Mouse (Mus musculus) layer of hippocampus, postnatal 25 days (tissue): ENCODE results near the gene Gm7075. TPM values are rescaled to one million over a fixed set of nuclear protein-coding genes. Genes with fewer than 3 reads are reported as not detected.
A peak's percentile ranks its signal among the peaks of the same experiment; 100 is the strongest.
"Not testable (repeated sequence)": the region's sequence is repeated elsewhere in the genome, so short reads cannot be mapped to it uniquely, and the experiment has no call there.

Source experiments
- DNase-seq, 2 experiments: peaks; one replicate each; pipeline ENCODE4 v3.0.0; 2022; ENCODE audit warnings: mixed read lengths in 2 of 2, low spot score in 1 of 2; ENCODE audit errors: extremely low spot score in 1 of 2
- total RNA-seq, 2 experiments: library from RNA; stranded (reverse); gene quantifications; 2 replicates each; pipeline ENCODE4 v1.2.3; 2021

Gene Gm7075
- not detected for total RNA-seq

- DNase-seq, result peak in 1 of 2 experiments; percentile 62
Observed at GRCm38 (mm10) chr10:63421739-63422735, at the start of gene Gm7075. Gm7075 (minus strand) TSS chr10:63421789.

- no peak for DNase-seq
Observed at GRCm38 (mm10) chr10:63460935-63461334, 39.3 kb upstream of the Gm7075 start.

DNA sequence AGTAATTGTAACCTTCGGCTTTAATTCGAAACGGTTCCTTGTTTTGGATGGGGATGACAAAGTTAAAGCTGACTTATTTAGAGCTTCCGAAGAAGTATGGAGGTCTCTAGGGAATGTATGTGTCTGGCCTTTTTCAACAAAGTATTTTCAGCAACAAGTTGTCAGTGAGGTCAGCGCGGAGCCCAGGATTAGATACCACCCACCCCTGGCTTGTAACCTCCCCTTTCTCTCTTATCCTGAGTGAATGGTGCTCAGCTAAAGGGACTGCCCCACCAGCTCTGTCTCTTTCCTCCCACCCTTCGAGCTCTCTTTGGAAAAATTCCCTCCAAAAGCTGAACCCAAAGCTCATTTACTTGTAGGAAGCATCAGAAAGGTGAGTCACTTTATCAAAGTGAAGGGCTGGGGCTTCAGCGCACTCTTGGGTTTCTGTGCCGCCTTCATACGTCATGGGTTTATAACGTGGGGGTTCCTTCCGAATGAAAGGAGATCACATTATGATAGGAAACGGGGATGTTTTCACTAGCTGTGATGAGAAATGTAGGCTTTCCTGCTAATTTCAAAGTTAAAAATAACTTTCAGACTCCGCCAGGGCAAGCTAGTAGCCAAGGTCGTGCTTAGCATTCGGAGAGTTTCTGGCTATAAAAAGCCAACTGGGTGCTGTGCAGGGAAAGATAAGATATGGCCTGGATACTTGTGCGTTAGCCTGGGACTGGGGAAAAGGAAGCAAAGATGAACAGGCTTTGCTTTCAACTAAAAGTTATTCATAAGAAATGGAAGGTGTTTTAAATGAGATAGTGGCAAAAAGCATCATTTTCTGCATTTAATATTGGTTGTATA is 35.9 kb upstream of the Gm7075 start:
- no peak for DNase-seq

DNA sequence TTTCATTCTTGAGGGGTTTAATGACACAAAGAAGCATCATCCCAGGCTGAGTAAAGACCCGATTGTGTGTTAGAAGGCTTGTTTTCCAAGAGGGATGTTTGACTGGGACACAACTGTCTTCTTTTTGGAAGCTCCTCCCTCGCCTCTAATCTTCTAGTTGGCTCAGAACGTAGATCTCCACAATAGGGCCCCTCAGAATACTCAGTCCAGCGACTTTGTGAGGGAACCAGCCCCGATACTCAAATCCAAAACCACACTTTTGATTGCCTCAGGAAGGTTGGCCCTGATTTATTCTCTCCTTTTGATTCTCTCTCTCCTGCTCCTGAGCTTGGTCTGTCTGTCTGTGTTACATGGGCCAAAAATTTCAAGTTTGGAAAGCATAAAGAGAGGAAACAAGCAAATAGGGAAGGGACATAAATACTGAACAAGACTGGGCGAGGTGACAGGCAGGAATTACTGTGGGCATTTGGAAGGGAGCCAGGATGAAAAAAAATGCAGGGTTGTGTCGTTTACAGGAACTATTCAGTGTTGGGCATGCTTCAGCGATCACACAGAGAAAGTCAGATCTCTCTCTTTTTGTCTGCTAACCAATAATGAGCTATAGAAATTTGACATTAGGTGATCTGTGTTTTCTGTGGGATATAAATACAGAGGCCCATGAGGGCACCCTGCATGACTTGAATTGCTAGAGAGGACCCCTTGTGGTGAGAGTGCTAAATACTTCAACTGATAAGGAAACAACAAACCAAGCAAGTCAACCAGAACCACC is 33.7 kb upstream of the Gm7075 start:
- DNase-seq, result no peak

DNA sequence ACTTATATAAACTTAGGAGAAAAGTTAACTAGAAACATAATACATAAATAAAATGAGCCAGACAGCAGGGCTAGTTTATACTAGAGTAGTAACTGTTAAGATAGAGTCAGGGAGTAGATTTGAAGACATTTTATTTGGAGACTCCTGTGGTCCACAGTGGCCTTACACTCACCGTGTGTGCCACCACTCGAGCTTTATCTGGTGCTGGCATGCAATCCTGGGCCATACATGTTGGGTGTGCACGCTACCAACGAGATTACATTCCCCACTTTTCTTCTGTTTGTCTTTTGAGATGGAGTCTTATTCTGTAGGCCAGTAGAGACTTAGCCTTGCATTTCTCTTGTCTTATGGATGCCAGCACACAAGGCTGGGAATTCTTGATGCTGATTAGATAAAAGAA is 32.3 kb upstream of the Gm7075 start:
- no peak for DNase-seq

DNA sequence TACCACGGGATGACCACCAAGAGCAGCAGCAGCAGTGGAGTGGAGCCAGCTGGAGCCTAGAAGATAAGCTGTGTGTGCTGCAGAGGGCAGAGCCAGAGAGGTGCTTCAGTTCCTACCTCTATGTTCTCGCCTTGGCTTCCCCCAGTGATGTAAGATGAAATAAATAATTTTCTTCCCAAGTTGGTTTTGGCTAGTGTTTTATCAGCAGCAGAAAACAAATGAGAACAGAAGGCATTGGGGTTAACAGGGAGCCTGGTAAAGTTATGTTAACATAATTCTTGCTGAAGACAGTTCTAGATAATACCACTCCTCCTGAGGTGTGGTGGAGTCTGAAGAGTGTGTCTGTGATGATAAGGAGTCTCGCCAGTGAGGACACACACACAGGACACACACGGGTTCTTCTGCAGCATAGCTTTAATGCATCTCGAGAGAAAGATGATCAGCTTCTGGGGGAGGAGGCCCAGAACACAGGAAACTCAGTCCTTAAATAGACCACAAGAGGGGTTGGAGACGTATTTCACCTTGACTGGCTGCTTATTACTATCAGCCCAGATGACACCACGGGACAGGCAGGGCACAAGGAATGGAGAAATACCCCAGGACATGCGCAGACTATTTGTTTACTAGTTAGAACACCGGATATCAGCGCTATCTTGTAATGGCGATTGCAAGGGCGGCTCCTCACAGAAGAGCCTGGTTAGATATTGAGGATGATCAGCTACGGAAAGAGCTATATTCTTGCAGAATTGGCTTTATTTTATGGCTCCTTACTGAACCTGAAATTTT is 23.2 kb upstream of the Gm7075 start:
- not testable (repeated sequence) for DNase-seq

- no peak for DNase-seq
Observed at GRCm38 (mm10) chr10:63439694-63440228, 18.2 kb upstream of the Gm7075 start.

- DNase-seq, result no peak
Observed at GRCm38 (mm10) chr10:63438736-63439262, 17.2 kb upstream of the Gm7075 start.

- no peak for DNase-seq
Observed at GRCm38 (mm10) chr10:63432887-63433286, 11.3 kb upstream of the Gm7075 start.

GRCm38 (mm10) chr10:63432099-63432498 is 10.5 kb upstream of the Gm7075 start:
- no peak for DNase-seq

DNA sequence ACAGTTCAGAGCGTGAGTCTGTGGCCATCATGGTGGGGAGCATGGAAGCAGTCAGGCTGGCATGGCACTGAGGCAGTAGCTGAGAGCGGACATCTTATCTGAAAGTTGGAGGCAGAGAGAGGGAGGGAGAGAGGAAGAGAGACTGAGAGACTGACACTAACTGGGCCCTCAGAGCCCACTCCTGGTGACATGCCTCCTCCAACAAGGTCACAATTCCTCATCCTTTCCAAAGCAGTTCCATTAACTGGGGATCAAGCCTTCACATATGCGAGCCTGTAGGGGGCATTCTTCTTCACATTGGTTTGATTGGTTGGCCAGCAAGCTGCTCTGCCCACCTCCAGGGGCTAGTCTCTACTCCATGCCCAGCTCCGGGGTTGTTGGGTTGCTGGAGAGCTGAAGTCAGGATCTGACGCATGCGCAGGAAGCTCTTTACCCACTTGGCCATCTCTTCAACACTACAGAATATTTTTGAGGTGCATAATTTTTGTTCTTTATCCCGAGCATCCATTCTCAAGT is 9.7 kb upstream of the Gm7075 start:
- DNase-seq, result no peak

GRCm38 (mm10) chr10:63429785-63430305 is 8.3 kb upstream of the Gm7075 start, which contains the start of gene Ctnna3:
Ctnna3 (plus strand) TSS chr10:63430098.
- DNase-seq, result peak; percentile 68 to 71

- DNase-seq, result peak; percentile 100
Observed at GRCm38 (mm10) chr10:63429380-63429779, 7.8 kb upstream of the Gm7075 start.

DNA sequence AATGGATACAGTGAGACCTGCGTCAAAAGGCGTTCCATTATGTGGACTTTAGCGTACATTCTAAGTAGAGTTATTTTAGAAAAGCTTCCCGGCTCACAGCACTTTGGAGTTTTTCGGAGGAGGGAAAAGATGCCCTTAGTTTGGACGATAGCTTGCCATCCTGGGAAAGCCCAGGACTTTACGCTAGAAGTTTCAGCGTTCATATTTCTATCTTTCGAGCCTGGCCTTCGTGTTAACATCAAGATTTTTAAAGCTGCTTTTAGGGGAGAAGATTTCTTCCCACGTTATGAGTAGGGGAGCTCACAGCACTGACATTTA is 7.4 kb upstream of the Gm7075 start:
- no peak for DNase-seq

DNA sequence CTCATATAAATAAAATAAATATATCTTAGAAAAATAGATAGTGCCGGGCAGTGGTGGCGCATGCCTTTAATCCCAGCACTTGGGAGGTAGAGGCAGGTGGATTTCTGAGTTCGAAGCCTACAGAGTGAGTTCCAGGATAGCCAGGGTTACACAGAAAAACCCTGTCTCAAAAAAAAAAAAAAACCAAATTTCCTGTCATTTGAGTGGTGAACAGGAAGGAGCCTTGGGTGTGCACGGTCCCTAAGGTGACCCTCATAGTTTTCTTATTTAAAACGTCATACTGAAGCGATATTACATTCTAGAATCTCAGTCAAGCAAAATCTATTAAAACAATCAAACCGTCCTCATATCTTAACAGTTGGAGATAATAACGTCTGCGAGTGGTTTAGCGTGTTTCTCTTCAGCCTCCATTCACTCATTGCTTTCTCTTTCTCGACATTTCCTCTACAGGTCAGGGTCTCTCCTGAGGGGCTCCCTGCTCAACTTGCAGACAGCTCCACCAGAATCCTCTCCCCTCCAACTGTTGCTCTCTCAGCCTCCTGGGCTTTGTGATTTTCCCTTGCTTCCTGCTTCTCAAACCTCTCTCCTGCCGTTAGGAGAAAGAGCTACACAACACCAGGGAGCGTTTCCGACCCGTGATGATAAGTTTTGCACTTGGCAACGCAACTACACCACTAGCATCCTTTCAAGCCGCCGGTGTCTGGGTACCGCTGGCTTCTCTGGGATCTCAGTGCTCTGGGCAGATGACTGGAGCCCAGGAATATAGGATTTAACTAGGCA is 6.8 kb upstream of the Gm7075 start:
- peak; percentile 10 to 20 for DNase-seq

- DNase-seq, result no peak
Observed at GRCm38 (mm10) chr10:63427146-63427545, 5.6 kb upstream of the Gm7075 start.

GRCm38 (mm10) chr10:63424475-63424814 is 2.9 kb upstream of the Gm7075 start:
- peak in 1 of 2 experiments; percentile 29 for DNase-seq
